Mouse (Mus musculus) CD4-positive naive resting alpha-beta T cell, adult 76 days (primary cell): ENCODE data around the gene Olfr273. TPM values are rescaled to one million over a fixed set of nuclear protein-coding genes. Genes with fewer than 3 reads are reported as not detected.

ENCODE experiments used
- total RNA-seq: library from RNA; stranded (reverse); gene quantifications from one replicate; pipeline ENCODE4 v1.2.4, GENCODE M21; 2023

Gene Olfr273
- total RNA-seq: not detected

DNA sequence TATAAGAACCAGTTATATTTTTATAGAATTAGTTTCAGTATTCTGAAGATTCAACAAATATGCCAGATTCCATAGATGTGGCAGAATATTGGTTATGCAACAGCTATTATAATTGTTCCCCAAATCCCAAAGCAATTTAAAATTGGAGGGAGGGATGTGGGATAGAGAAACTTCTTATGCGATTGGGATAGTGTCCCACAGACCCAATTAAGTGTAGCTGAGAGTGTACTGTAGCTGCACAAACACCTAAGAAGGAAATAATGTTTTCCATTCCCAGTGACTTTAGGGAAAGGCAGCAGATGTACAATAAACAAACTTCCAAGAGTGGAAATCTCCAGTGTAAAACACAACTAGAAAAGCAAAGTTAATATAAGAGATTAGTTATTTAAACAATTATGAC lies at the start of gene Olfr273:
Olfr273 (minus strand) TSS at position 101 of the 400 bp plus-strand sequence.

GRCm38 (mm10) chr4:52814304-52814703 lies 44.7 kb downstream of the Olfr273 start, which contains the start of gene Olfr275:
TSS of gene Olfr275 (plus strand) at chr4:52814604.

Other genes with a start within 250 kb of the Olfr273 start
- gene Olfr275, start 44.6 kb downstream of the Olfr273 start, total RNA-seq: not detected
- not detected for gene Olfr272, start 59.9 kb upstream of the Olfr273 start, total RNA-seq
- not detected for gene Olfr270, start 105.3 kb upstream of the Olfr273 start, total RNA-seq
- gene Nipsnap3a, start 130.0 kb upstream of the Olfr273 start, total RNA-seq: not detected
- 31.0 TPM for gene Nipsnap3b, start 152.6 kb upstream of the Olfr273 start, total RNA-seq